Mouse (Mus musculus) MEL (cell line): ENCODE results near the gene Ezr. TPM values are rescaled to one million over a fixed set of nuclear protein-coding genes. Genes with fewer than 3 reads are reported as not detected.

ENCODE experiments used
- DNase-seq: peaks from one replicate; pipeline ENCODE4 v3.0.0; 2011; ENCODE audit warnings: low read depth, low spot score
- H3K27ac ChIP-seq: 2 replicates; pipeline ENCODE4 v1.5.1; 2012; ENCODE audit warnings: low read depth, mild to moderate bottlenecking, control low read depth, low read length, moderate library complexity; ENCODE audit not compliant: control insufficient read depth
- H3K27me3 ChIP-seq, 2 experiments: fragments of 150-350 bp in 1 of 2; sonication (generic) in 1 of 2; 2 replicates each; pipeline ENCODE4 v1.6.1; 2012; ENCODE audit warnings: low read length in 2 of 2, mild to moderate bottlenecking in 2 of 2, improper control_type of control experiment in 1 of 2, moderate library complexity in 1 of 2; ENCODE audit not compliant: insufficient read depth in 2 of 2, control insufficient read depth in 1 of 2
- H3K36me3 ChIP-seq, 2 experiments: 2 replicates each; pipeline ENCODE4 v1.6.1; 2012 to 2014; ENCODE audit warnings: low read length in 2 of 2, improper control_type of control experiment in 1 of 2, inconsistent platforms in 1 of 2, mild to moderate bottlenecking in 1 of 2; ENCODE audit not compliant: insufficient read depth in 2 of 2, control insufficient read depth in 1 of 2
- H3K4me1 ChIP-seq, 2 experiments: fragments of 150-350 bp in 1 of 2; sonication (generic) in 1 of 2; 2 replicates each; pipeline ENCODE4 v1.6.1; 2012; ENCODE audit warnings: low read length in 2 of 2, improper control_type of control experiment in 1 of 2, mild to moderate bottlenecking in 1 of 2; ENCODE audit not compliant: insufficient read depth in 2 of 2, control insufficient read depth in 1 of 2
- H3K4me3 ChIP-seq, 2 experiments: fragments of 150-350 bp in 1 of 2; sonication (generic) in 1 of 2; 2 replicates each; pipeline ENCODE4 v1.5.1; 2012; ENCODE audit warnings: low read depth in 2 of 2, low read length in 2 of 2, mild to moderate bottlenecking in 2 of 2, moderate library complexity in 2 of 2, control low read depth in 1 of 2, improper control_type of control experiment in 1 of 2; ENCODE audit not compliant: control insufficient read depth in 1 of 2, insufficient read depth in 1 of 2
- H3K79me2 ChIP-seq: 2 replicates; pipeline ENCODE4 v1.6.1; 2012; ENCODE audit warnings: mild to moderate bottlenecking, low read length, moderate library complexity; ENCODE audit not compliant: control insufficient read depth, poor library complexity, insufficient read depth
- H3K9ac ChIP-seq: 2 replicates; pipeline ENCODE4 v1.6.1; 2012; ENCODE audit warnings: low read depth, mild to moderate bottlenecking, control low read depth, low read length, moderate library complexity; ENCODE audit not compliant: control insufficient read depth, poor library complexity, severe bottlenecking
- H3K9me3 ChIP-seq: fragments of 150-350 bp; sonication (generic); replicated peaks from 2 replicates; pipeline ENCODE4 v1.6.1; 2012; ENCODE audit warnings: mild to moderate bottlenecking, low read length, improper control_type of control experiment, moderate library complexity; ENCODE audit not compliant: insufficient read depth
- CTCF ChIP-seq, 3 experiments: IDR thresholded peaks in 2 of 3; conservative IDR thresholded peaks in 1 of 3; 2 replicates each; pipeline ENCODE4 v1.5.1; 2011 to 2012; ENCODE audit warnings: low read length in 3 of 3, low read depth in 2 of 3, mild to moderate bottlenecking in 2 of 3, improper control_type of control experiment in 1 of 3, inconsistent platforms in 1 of 3, mixed read lengths in 1 of 3, moderate library complexity in 1 of 3; ENCODE audit not compliant: control insufficient read depth in 1 of 3, insufficient read depth in 1 of 3, poor library complexity in 1 of 3, severe bottlenecking in 1 of 3
- E2F4 ChIP-seq: IDR thresholded peaks from 2 replicates; pipeline ENCODE4 v1.6.1; 2011; ENCODE audit warnings: low read depth, low read length, improper control_type of control experiment, borderline replicate concordance
- ELF1 ChIP-seq: IDR thresholded peaks from 2 replicates; pipeline ENCODE4 v1.6.1; 2014; ENCODE audit warnings: low read depth, mild to moderate bottlenecking, inconsistent platforms, low read length, improper control_type of control experiment, moderate library complexity
- MAFK ChIP-seq: IDR thresholded peaks from 2 replicates; pipeline ENCODE4 v1.6.1; 2011; ENCODE audit warnings: low read depth, mild to moderate bottlenecking, low read length, improper control_type of control experiment, borderline replicate concordance
- MAX ChIP-seq: IDR thresholded peaks from 2 replicates; pipeline ENCODE4 v1.6.1; 2011; ENCODE audit warnings: low read length, improper control_type of control experiment
- MAZ ChIP-seq: IDR thresholded peaks from 2 replicates; pipeline ENCODE4 v1.6.1; 2012; ENCODE audit warnings: low read depth, mild to moderate bottlenecking, inconsistent platforms, low read length, improper control_type of control experiment
- MYC ChIP-seq: IDR thresholded peaks from 2 replicates; pipeline ENCODE4 v1.6.1; 2011; ENCODE audit warnings: low read depth, mild to moderate bottlenecking, low read length, improper control_type of control experiment, moderate library complexity
- NELFE ChIP-seq: IDR thresholded peaks from 2 replicates; pipeline ENCODE4 v1.6.1; 2011; ENCODE audit warnings: low read depth, low read length, improper control_type of control experiment
- POLR2A ChIP-seq, 2 experiments: IDR thresholded peaks; 2 replicates each; pipeline ENCODE4 v1.6.1; 2011 to 2012; ENCODE audit warnings: low read length in 2 of 2, mild to moderate bottlenecking in 2 of 2, control low read depth in 1 of 2, improper control_type of control experiment in 1 of 2, low read depth in 1 of 2, moderate library complexity in 1 of 2; ENCODE audit not compliant: control insufficient read depth in 1 of 2, insufficient read depth in 1 of 2, poor library complexity in 1 of 2
- POLR2AphosphoS2 ChIP-seq: IDR thresholded peaks from 2 replicates; pipeline ENCODE4 v1.6.1; 2011; ENCODE audit warnings: low read length, improper control_type of control experiment
- POLR2AphosphoS5 ChIP-seq: IDR thresholded peaks from 2 replicates; pipeline ENCODE4 v1.6.1; 2012; ENCODE audit warnings: low read depth, borderline replicate concordance, mild to moderate bottlenecking, inconsistent platforms, low read length, moderate library complexity, mixed read lengths
- RAD21 ChIP-seq: IDR thresholded peaks from 2 replicates; pipeline ENCODE4 v1.6.1; 2011; ENCODE audit warnings: mild to moderate bottlenecking, low read depth, low read length, improper control_type of control experiment
- SIN3A ChIP-seq: IDR thresholded peaks from 2 replicates; pipeline ENCODE4 v1.6.1; 2012; ENCODE audit warnings: low read length, improper control_type of control experiment, inconsistent platforms
- SMC3 ChIP-seq: IDR thresholded peaks from 2 replicates; pipeline ENCODE4 v1.6.1; 2011; ENCODE audit warnings: low read depth, low read length, improper control_type of control experiment
- TAL1 ChIP-seq: IDR thresholded peaks from 2 replicates; pipeline ENCODE4 v1.6.1; 2012; ENCODE audit warnings: mild to moderate bottlenecking, inconsistent platforms, low read length, moderate library complexity, mixed read lengths
- TCF12 ChIP-seq: IDR thresholded peaks from 2 replicates; pipeline ENCODE4 v1.6.1; 2014; ENCODE audit warnings: low read depth, mild to moderate bottlenecking, inconsistent platforms, low read length, improper control_type of control experiment, moderate library complexity
- UBTF ChIP-seq: IDR thresholded peaks from 2 replicates; pipeline ENCODE4 v1.6.1; 2012; ENCODE audit warnings: low read depth, mild to moderate bottlenecking, inconsistent platforms, low read length, improper control_type of control experiment, moderate library complexity, borderline replicate concordance; ENCODE audit not compliant: insufficient read depth
- USF1 ChIP-seq: IDR thresholded peaks from 2 replicates; pipeline ENCODE4 v1.6.1; 2014; ENCODE audit warnings: low read depth, mild to moderate bottlenecking, inconsistent platforms, low read length, improper control_type of control experiment, moderate library complexity
- ZKSCAN1 ChIP-seq: IDR thresholded peaks from 2 replicates; pipeline ENCODE4 v1.6.1; 2012; ENCODE audit warnings: low read depth, mild to moderate bottlenecking, inconsistent platforms, low read length, improper control_type of control experiment, moderate library complexity
- ZMIZ1 ChIP-seq: IDR thresholded peaks from 2 replicates; pipeline ENCODE4 v1.6.1; 2012; ENCODE audit warnings: low read depth, mild to moderate bottlenecking, inconsistent platforms, low read length, improper control_type of control experiment, moderate library complexity
- ZNF384 ChIP-seq: IDR thresholded peaks from 2 replicates; pipeline ENCODE4 v1.6.1; 2012; ENCODE audit warnings: low read depth, mild to moderate bottlenecking, inconsistent platforms, low read length, improper control_type of control experiment
- polyA plus RNA-seq, 2 experiments: library from polyadenylated mRNA; stranded (reverse) in 1 of 2; unstranded in 1 of 2; fragments of >175 nt in 1 of 2; fragments of >200 nt in 1 of 2; gene quantifications; 2 replicates each; pipeline versions ENCODE4 v1.2.1 to v1.2.4; 2012; ENCODE audit warnings: low replicate concordance in 2 of 2, low read depth in 1 of 2; ENCODE audit not compliant: insufficient read length in 2 of 2, insufficient read depth in 1 of 2, missing spikeins in 1 of 2
- total RNA-seq: library from RNA; depleted of rRNA; stranded (reverse); fragments of 300-350 nt; gene quantifications from 2 replicates; pipeline ENCODE4 v1.2.3, GENCODE M21; 2012

Gene Ezr
- total and polyA plus RNA-seq, 3 experiments = 48.7 to 88.7 TPM; not detected in 1

GRCm38 (mm10) chr17:6744366-6744765 is 38.2 kb downstream of the Ezr start:
- Histone ChIP-seq H3K79me2 (no peaks in the 10 kb centered on the region), H3K27ac (peak overlapping the region; percentile 14; the same call in 1 of the 2 replicates), H3K36me3 (peaks cover 3 to 9% of the 10 kb centered on the region in 2 experiments; a peak in 3 of 4 replicates), H3K4me1 (peaks cover 3 to 10% of the 10 kb centered on the region in 2 experiments), H3K9me3 (no peaks in the 10 kb centered on the region), H3K9ac (no peak overlapping the region), H3K4me3 (no peak overlapping the region), H3K27me3 (no peaks in the 10 kb centered on the region)
- DNase-seq = no peak
- TF ChIP-seq ZMIZ1 (no peak), TAL1 (no peak), MAX (no peak), SMC3 (no peak), POLR2AphosphoS5 (no peak), ELF1 (no peak), USF1 (no peak), CTCF (IDR thresholded peaks at IDR 0.05 in 2 of 3, conservative IDR thresholded peaks at IDR 0.05 in 1 of 3; ENCODE audit: control insufficient read depth in 1 of 3, insufficient read depth in 1 of 3, low read depth in 2 of 3, low read length in 3 of 3, poor library complexity in 1 of 3, severe bottlenecking in 1 of 3) (no peak), POLR2A (IDR thresholded peaks at IDR 0.05; ENCODE audit: control insufficient read depth in 1 of 2, insufficient read depth in 1 of 2, low read depth in 1 of 2, low read length in 2 of 2, poor library complexity in 1 of 2) (no peak), TCF12 (no peak), E2F4 (no peak), SIN3A (no peak), ZNF384 (no peak), POLR2AphosphoS2 (no peak), ZKSCAN1 (no peak), RAD21 (no peak), UBTF (no peak), MYC (no peak)

GRCm38 (mm10) chr17:6743787-6744239 is 38.8 kb downstream of the Ezr start:
- DNase-seq = peak; percentile 22
- Histone ChIP-seq H3K9ac (no peak overlapping the region), H3K79me2 (no peaks in the 10 kb centered on the region), H3K27ac (peak overlapping the region; percentile 14), H3K4me1 (peaks cover 3 to 10% of the 10 kb centered on the region in 2 experiments), H3K36me3 (peaks cover 3 to 9% of the 10 kb centered on the region in 2 experiments; a peak in 3 of 4 replicates), H3K27me3 (no peaks in the 10 kb centered on the region), H3K9me3 (no peaks in the 10 kb centered on the region), H3K4me3 (no peak overlapping the region)
- TF ChIP-seq NELFE (no peak), MAZ (no peak), E2F4 (no peak), SIN3A (no peak), MAFK (no peak)
